Mouse (Mus musculus) midbrain, embryonic 15.5 days (tissue): Measurements from ENCODE around the gene Zfc3h1. TPM values are rescaled to one million over a fixed set of nuclear protein-coding genes. Genes with fewer than 3 reads are reported as not detected.

ENCODE experiments used
- ATAC-seq: fragments of 200-750 bp; cut with Nextera tagmentation; replicated peaks from 2 replicates; pipeline ENCODE4 v1.8.0; 2017; ENCODE audit warnings: moderate TSS enrichment
- H3K27ac ChIP-seq: fragments of 300-500 bp; sonication (generic); 2 replicates; pipeline ENCODE4 v1.5.1; 2015; ENCODE audit warnings: mild to moderate bottlenecking, inconsistent platforms
- H3K27me3 ChIP-seq: fragments of 300-500 bp; sonication (generic); replicated peaks from 2 replicates; pipeline ENCODE4 v1.6.1; 2015; ENCODE audit warnings: inconsistent platforms
- H3K36me3 ChIP-seq: fragments of 300-500 bp; sonication (generic); replicated peaks from 2 replicates; pipeline ENCODE4 v1.6.1; 2015; ENCODE audit warnings: inconsistent platforms
- H3K4me1 ChIP-seq: fragments of 300-500 bp; sonication (generic); 2 replicates; pipeline ENCODE4 v1.6.1; 2015; ENCODE audit warnings: inconsistent platforms
- H3K4me2 ChIP-seq: fragments of 300-500 bp; sonication (generic); 2 replicates; pipeline ENCODE4 v1.6.1; 2015; ENCODE audit warnings: inconsistent platforms, mild to moderate bottlenecking, moderate library complexity
- H3K4me3 ChIP-seq: fragments of 300-500 bp; sonication (generic); 2 replicates; pipeline ENCODE4 v1.5.1; 2015; ENCODE audit warnings: mild to moderate bottlenecking, inconsistent platforms
- H3K9ac ChIP-seq: fragments of 300-500 bp; sonication (generic); 2 replicates; pipeline ENCODE4 v1.6.1; 2015; ENCODE audit warnings: mild to moderate bottlenecking, inconsistent platforms
- H3K9me3 ChIP-seq: fragments of 300-500 bp; sonication (generic); 2 replicates; pipeline ENCODE4 v1.6.1; 2016; ENCODE audit warnings: inconsistent platforms
- WGBS: fragments of 180-500 bp; shearing (Covaris S2); methylation state at CpG from one replicate; pipeline ENCODE4 v1.1.7; 2015; ENCODE audit warnings: mixed read lengths; 5-methylcytosine and 5-hydroxymethylcytosine counted together
- polyA plus RNA-seq: library from polyadenylated mRNA; unstranded; fragments of >200 nt; fragmentation: Nextera tagmentation; extraction: Ambion mirVana; gene quantifications from 2 replicates; pipeline ENCODE4 v1.2.1, GENCODE M21; 2015

Zfc3h1 gene
- polyA plus RNA-seq, 1 experiment from 2014 or later = 20.0 TPM

DNA sequence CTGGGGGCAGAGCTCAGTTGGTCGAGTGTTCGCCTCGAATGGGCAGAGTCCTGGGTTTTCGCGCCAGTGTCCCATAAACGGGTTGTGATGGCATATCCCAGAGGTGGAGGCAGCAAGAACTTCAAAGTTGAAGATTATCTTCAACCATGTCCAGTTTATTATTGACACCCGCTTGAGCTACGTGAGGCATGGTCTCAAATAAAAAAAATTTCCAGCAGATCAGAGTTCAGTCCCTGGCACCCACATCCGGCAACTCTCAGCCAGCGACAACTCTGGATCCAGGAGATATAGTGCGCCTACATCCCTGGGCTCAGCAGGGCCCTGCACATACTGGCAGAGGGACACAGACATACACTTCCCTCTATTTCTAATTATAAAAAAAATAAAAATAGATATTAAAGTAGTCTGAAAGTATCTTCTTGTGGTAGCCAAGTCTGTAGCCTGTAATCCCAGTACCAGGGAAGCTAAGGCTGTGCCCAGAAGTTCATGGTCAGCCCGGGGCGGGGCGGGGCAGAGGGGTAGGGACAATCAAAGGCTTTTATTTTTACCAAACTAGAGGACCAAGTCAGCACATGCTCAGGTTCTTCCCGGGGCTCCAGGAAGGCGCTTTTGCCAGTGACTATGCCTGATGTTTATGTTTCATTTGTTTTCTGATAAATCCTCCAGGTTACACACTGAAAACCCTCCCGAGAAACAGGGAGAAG is 26.4 kb upstream of the Zfc3h1 start:
- ATAC-seq = no peak
- no peak overlapping the region for H3K9ac ChIP-seq
- H3K9me3 ChIP-seq = no peaks in the 10 kb centered on the region
- no peak overlapping the region for H3K4me2 ChIP-seq
- no peak overlapping the region for H3K4me3 ChIP-seq
- no peaks in the 10 kb centered on the region for H3K27me3 ChIP-seq
- peaks cover 23% of the 10 kb centered on the region for H3K4me1 ChIP-seq
- no peak overlapping the region for H3K27ac ChIP-seq
- 94% methylated on average over 17 of the region's 17 CpGs for WGBS
- peaks cover 5% of the 10 kb centered on the region; the same call in 1 of the 2 replicates for H3K36me3 ChIP-seq

- Histone ChIP-seq H3K4me2 (no peak overlapping the region), H3K27me3 (no peaks in the 10 kb centered on the region), H3K27ac (no peak overlapping the region), H3K9me3 (no peaks in the 10 kb centered on the region), H3K9ac (no peak overlapping the region), H3K36me3 (peaks cover 5% of the 10 kb centered on the region; the same call in 1 of the 2 replicates), H3K4me3 (no peak overlapping the region), H3K4me1 (peaks cover 23% of the 10 kb centered on the region)
- no peak for ATAC-seq
- WGBS = 91% methylated on average over 7 of the region's 7 CpGs
These were observed 25.7 kb upstream of the Zfc3h1 start for GRCm38 (mm10) chr10:115359066-115359465.

DNA sequence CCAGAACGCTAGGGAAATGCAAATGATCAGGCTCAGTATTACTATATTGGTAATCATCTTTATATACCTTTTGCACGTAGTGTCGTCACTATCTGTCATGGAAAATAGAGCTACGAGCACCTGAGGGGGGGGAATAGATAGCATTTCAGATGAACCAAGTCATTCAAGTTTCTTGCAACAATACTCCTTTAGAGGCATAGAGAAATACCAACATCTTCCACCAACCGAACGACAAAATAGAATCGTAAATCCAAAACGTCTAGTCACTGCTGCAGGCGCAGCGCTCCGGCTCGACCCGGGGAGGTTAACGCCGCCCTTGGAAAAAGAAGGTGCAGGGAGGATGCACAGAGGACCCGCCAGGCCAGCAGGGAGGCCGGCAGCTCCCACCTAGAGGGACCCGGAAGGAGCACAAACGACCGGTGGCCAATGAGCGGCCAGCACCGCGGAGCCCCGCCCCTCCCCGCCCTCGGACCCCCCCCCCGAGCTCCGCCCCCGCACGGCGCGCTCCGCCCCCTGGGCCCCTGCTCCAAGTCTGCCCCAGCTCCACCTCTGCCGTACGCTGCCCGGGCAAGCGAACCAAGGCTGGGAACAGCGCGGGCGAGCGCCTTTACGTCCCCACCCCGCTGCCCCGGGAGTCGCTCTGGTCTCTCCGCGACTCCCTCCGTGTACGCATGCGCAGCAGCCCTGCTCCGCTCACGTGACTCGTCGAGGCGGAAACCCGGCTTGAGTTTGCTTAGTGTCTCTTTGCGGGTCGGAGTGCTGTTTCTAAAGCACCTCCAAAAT is 22.7 kb upstream of the Zfc3h1 start, which contains the start of gene Tmem19:
TSS of gene Tmem19 (minus strand) at position 662 of the 783 bp plus-strand sequence.
- Histone ChIP-seq H3K4me2 (peak within 1 kb of the TSS; percentile 87), H3K9me3 (no peaks in the 10 kb centered on the region), H3K27ac (peak within 1 kb of the TSS; percentile 96), H3K4me1 (peaks cover 23% of the 10 kb centered on the region), H3K4me3 (peak within 1 kb of the TSS; percentile 60), H3K36me3 (no peaks in the 10 kb centered on the region), H3K27me3 (no peaks in the 10 kb centered on the region), H3K9ac (peak within 1 kb of the TSS; percentile 56)
- WGBS = under 1% methylated on average over 38 of the region's 58 CpGs
- peak; percentile 99 for ATAC-seq

GRCm38 (mm10) chr10:115362623-115362964 is 22.2 kb upstream of the Zfc3h1 start:
- H3K9ac ChIP-seq = peak overlapping the region; percentile 56
- no peaks in the 10 kb centered on the region for H3K27me3 ChIP-seq
- peak overlapping the region; percentile 60 for H3K4me3 ChIP-seq
- no peaks in the 10 kb centered on the region for H3K36me3 ChIP-seq
- ATAC-seq = no peak
- peaks cover 23% of the 10 kb centered on the region for H3K4me1 ChIP-seq
- peak overlapping the region; percentile 87 for H3K4me2 ChIP-seq
- WGBS = 8% methylated on average over 9 of the region's 9 CpGs
- no peaks in the 10 kb centered on the region for H3K9me3 ChIP-seq
- peak overlapping the region; percentile 96 for H3K27ac ChIP-seq

DNA sequence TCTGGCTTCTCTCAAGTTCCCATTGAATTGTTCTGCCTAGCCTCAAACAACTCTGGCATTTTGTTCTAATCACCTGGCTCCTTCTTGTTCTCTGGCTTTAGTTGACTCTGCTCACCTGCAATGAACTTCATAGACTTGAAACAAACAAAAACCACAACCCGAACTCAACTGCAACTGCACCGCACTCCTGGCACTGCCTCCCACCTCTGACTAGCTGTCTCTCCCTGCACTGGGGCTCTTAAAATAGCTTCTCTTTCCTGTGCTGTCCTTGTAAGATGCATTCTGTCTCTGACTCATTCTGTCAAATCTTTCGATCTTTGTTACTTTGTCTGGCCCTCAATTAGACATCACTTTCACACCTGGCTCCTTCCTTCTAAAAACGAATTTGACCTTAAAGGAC is 21.6 kb upstream of the Zfc3h1 start:
- peak overlapping the region; percentile 60; the same call in 1 of the 2 replicates for H3K4me3 ChIP-seq
- 90% methylated on average over 4 of the region's 4 CpGs for WGBS
- no peaks in the 10 kb centered on the region for H3K9me3 ChIP-seq
- peak overlapping the region; percentile 87 for H3K4me2 ChIP-seq
- no peaks in the 10 kb centered on the region for H3K27me3 ChIP-seq
- no peak overlapping the region for H3K27ac ChIP-seq
- peaks cover 23% of the 10 kb centered on the region for H3K4me1 ChIP-seq
- ATAC-seq = no peak
- no peaks in the 10 kb centered on the region for H3K36me3 ChIP-seq
- H3K9ac ChIP-seq = no peak overlapping the region

GRCm38 (mm10) chr10:115381506-115382084 is 3.2 kb upstream of the Zfc3h1 start:
- Histone ChIP-seq H3K36me3 (no peaks in the 10 kb centered on the region), H3K27ac (no peak overlapping the region), H3K4me2 (no peak overlapping the region), H3K9ac (no peak overlapping the region), H3K4me3 (no peak overlapping the region), H3K9me3 (no peaks in the 10 kb centered on the region), H3K4me1 (peaks cover 25% of the 10 kb centered on the region), H3K27me3 (no peaks in the 10 kb centered on the region)
- 81% methylated on average over 2 of the region's 2 CpGs for WGBS
- ATAC-seq = no peak

DNA sequence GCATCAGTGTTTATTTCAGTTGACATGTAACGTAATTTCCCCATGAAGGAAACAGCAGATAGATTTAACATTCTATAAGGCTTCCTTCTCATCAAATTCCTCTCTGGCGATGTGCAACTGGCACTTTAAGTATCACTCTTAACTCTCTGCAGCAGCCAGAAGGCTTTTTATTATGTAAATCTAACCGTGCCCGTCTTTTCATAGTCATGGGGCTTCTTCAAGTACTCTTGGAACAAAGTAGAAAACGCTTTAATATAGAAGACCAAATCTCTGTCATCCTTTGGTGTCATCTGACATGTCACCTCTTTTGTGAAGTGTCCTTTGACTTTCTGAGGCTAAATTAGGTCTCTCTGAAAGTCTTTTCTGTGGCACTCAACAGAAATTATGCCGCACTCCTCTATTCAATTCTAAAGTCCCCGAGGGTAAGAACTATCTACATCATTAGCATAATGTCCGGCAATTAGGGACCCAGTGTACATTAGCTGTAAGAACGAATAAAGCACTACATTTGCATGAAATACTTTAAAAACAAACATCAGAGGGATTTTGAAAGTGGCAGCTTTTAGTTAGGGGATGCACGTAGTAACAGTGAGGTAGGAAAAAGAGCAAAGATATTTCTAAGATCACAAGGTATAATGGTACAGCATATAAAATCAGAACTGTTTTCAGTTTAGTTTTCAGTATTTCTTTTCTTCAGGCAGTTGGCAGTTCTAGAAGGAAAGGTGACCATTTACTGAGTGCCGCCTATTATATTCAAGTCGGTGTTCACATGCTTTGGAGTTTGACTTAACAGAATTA is 1.7 kb upstream of the Zfc3h1 start:
- ATAC-seq = no peak
- Histone ChIP-seq H3K4me1 (peaks cover 34% of the 10 kb centered on the region), H3K36me3 (no peaks in the 10 kb centered on the region), H3K27me3 (no peaks in the 10 kb centered on the region), H3K9ac (peak overlapping the region; percentile 69), H3K27ac (peak overlapping the region; percentile 98), H3K9me3 (no peaks in the 10 kb centered on the region), H3K4me3 (peak overlapping the region; percentile 86), H3K4me2 (peak overlapping the region; percentile 63)
- 5% methylated on average over 12 of the region's 12 CpGs for WGBS

DNA sequence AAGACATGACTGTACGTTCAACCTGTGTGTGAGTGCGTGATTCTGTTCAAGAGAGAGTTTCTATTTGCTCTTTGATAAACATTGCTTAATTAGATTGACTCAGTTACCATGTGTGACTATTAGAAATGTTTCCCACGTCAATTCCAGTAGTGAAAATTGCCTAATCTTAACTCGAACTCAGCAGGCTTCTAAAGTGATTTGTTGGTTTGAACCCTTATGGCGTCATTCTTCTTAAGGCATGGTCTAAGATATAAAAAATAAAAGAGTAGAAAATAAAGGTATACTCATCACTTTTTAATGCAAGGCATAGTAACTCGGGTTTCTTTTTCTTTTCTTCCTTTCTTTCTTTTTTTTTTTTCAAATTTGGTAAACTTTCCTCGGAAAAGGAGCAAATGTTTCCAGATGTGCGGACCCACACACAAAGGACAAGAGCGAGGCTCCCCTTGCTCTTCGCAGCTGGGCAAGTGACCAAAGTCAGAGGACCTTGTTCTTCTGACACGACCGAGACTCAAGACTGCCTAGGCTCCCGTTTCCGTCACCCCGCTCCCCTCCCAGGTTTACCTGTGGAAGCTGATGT is 1.0 kb upstream of the Zfc3h1 start:
- H3K27ac ChIP-seq = peak overlapping the region; percentile 98
- peak overlapping the region; percentile 69 for H3K9ac ChIP-seq
- H3K4me1 ChIP-seq = peaks cover 41% of the 10 kb centered on the region
- ATAC-seq = no peak
- peak overlapping the region; percentile 63 for H3K4me2 ChIP-seq
- H3K27me3 ChIP-seq = no peaks in the 10 kb centered on the region
- H3K9me3 ChIP-seq = no peaks in the 10 kb centered on the region
- H3K36me3 ChIP-seq = no peaks in the 10 kb centered on the region
- under 1% methylated on average over 15 of the region's 15 CpGs for WGBS
- H3K4me3 ChIP-seq = peak overlapping the region; percentile 86

GRCm38 (mm10) chr10:115385018-115386002 is 551 bp downstream of the Zfc3h1 start:
- no peaks in the 10 kb centered on the region for H3K9me3 ChIP-seq
- H3K36me3 ChIP-seq = no peaks in the 10 kb centered on the region; the same call in 1 of the 2 replicates
- peak overlapping the region; percentile 66 for H3K9ac ChIP-seq
- WGBS = under 1% methylated on average over 98 of the region's 101 CpGs
- H3K27me3 ChIP-seq = no peaks in the 10 kb centered on the region
- peaks cover 46% of the 10 kb centered on the region for H3K4me1 ChIP-seq
- peak overlapping the region; percentile 63 for H3K4me2 ChIP-seq
- no peak; the same call in 1 of the 2 replicates for ATAC-seq
- H3K4me3 ChIP-seq = peak overlapping the region; percentile 86
- peak overlapping the region; percentile 98 for H3K27ac ChIP-seq

GRCm38 (mm10) chr10:115387891-115388290 is 3.1 kb downstream of the Zfc3h1 start:
- H3K36me3 ChIP-seq = peaks cover 4% of the 10 kb centered on the region; the same call in 1 of the 2 replicates
- 80% methylated on average over 3 of the region's 3 CpGs for WGBS
- no peaks in the 10 kb centered on the region for H3K9me3 ChIP-seq
- no peaks in the 10 kb centered on the region for H3K27me3 ChIP-seq
- no peak overlapping the region for H3K9ac ChIP-seq
- H3K4me3 ChIP-seq = no peak overlapping the region
- ATAC-seq = no peak
- peak overlapping the region; percentile 21; the same call in 1 of the 2 replicates for H3K4me2 ChIP-seq
- no peak overlapping the region for H3K27ac ChIP-seq
- H3K4me1 ChIP-seq = peaks cover 41% of the 10 kb centered on the region
